Mouse (Mus musculus) left cerebral cortex, adult 9 months (tissue): ENCODE data around the gene Dync1h1.
A peak's percentile ranks its signal among the peaks of the same experiment; 100 is the strongest.
"Not testable (repeated sequence)": the region's sequence is repeated elsewhere in the genome, so short reads cannot be mapped to it uniquely, and the experiment has no call there.

ENCODE experiments used
- DNase-seq, 2 experiments: peaks; one replicate each; pipeline ENCODE4 v3.0.0; 2022; ENCODE audit warnings: low spot score in 2 of 2

The Dync1h1 gene

DNA sequence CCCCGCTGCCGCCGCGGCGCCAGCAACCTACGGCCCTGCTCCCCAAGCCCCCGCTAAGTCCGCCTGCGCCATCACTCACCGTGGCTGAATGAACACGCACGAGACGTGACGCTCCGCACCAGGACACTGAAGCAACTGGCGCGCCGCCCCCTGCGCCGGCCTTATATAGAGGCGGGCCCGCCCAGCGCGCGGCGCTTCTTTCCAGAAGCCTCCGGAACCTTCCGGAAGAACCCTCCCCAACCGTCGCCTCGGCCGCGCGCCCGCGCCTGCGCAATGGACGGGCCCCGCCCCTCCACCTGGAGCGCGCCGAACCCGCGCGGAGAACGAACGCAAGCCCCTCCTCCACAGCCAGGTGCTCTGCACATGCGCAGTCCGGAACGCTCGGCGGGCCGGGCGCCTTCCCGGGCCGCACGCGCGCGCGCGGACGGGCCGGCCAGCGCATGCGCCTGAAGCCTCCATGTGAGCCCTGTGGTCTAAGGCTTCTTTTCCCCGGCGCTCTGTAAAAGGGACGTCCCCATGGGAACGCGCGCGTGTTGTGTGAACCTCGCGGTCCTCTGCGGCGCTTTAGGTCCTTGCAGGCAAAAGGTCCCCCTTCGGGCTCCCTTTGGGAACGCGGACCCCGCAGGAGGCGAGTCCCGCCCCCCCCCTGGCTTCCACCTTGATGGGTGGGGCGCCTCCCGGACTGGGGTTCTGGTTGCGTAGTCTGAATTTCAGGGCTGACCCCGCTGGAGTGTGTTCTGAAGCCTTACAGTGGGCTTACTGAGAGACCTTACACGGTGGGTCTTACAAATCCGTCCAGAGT, 95.1 kb downstream of the Dync1h1 start:
- peak; percentile 94 to 97 for DNase-seq

DNA sequence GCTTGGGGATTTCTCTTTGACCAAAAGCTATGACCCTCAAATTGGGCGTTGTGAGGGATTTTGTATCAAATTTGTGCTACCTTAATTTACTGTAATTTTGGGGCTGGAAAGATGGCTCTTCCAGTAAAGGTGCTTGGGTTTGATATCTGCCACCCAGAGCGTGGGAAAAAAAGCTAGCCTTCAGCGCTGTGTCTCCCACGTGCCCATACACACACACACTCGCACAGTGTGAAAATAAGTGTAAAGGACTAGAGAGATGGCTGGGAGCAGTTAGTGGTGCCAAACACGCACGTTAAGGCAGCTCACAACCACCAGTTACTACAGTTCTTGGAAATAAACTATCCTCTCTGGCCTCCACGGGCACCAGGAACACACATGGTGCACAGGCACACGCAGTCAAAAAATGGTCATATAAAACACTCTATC, 95.7 kb downstream of the Dync1h1 start:
- DNase-seq: no peak

DNA sequence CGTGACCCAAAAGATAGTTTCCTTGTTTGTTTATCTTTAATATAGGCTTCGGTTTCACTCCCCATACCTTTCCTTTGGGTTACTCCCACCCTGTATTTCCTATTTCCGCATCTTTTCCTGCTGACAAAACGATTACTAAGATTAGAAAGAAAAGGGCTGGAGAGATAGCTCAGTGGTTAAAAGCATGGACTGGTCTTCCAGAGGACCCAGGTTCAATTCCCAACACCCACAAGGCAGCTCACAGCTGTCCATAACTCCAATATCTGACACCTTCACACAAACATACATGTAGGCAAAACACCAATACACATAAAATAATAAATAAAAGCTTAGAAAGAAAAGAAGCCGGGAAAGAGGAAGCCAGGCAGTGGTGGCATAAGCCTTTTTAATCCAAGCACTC, 96.2 kb downstream of the Dync1h1 start:
- DNase-seq: no peak

DNA sequence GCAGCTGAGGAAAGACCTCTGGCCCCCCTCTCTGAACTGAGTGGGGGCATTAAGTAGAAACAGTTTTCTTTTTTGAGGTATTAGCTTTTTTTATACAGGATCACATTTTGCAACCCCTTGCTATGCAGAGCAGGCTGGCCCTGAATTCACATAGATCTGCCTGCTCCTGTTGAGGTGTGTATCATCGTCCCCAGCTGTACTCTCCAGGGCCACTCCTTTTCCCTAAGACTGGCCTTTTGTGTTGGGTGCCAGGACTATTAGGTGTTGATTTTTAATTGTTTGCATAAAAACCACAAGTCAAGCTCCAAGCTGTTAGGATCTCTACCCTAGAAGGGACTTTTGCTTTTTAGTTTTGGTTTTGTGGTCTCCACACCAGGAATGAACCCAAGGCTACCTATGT, 96.8 kb downstream of the Dync1h1 start:
- no peak for DNase-seq

DNA sequence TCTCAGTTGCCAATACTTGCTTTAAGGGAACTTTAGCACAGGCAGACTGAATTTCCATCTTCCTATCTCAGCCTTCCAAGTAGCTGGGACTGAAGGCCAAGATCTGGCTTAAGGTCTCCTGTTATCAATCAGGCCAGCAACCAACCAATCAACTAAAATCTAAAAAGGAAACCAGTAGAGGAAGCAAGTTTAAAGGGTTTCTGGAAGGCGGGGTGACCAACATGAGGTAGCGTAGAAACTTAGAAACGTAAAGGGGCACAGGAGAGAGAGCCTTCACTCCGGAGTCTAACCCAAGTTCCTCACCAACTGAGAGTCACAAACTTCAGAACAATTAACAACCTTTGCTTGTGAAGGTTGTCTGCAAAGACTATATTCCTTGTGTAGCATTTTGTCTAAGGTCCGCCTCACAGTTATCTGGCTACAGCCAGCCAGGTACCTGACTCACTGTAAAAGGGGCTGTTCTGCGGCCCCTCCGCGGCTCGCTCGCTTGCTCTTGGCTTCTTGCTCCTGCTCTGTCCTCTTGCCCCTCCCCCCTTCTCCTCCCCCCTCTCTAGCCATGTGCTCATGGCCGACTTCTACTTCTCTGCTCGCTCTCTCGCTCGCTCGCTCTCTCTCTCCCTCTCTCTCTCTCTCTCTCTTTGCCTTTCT, 97.4 kb downstream of the Dync1h1 start:
- no peak for DNase-seq

DNA sequence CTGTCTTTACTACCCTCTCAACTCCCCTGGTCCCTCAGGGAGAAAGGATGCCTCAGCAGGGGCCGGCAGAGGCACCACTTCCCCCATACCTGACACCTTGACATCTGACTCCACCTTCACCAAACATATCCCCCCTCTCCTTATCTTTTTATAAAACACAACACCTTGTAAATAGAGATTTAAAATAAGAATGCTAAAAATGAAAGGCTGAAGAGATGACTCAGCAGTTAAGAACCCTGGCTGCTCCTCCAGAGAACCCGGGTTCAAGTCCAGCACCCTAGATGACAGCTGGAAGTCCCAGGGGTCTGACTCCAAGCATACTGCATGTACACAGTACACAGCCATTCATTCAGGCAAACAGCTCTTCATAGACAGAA, 97.9 kb downstream of the Dync1h1 start:
- no peak for DNase-seq

DNA sequence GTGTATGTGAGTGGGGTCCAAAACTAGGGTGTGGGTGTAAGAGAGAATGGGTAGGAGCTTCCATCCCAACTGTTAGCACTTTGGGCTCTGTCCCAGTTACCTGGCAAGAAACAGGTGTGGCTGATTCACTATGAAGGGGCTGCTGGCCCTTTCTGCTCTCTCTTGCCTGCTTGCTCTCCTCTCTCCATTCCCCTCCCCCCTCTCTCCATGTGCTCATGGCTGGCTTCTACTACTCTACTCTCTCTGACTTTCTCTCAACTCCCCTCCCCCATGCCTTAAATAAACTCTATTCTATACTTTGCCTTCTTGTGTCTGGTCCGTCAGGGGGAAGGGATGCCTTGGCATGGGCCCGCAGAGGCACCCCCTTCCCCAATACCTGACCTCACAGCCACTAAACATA, 99.5 kb downstream of the Dync1h1 start:
- no peak for DNase-seq

DNA sequence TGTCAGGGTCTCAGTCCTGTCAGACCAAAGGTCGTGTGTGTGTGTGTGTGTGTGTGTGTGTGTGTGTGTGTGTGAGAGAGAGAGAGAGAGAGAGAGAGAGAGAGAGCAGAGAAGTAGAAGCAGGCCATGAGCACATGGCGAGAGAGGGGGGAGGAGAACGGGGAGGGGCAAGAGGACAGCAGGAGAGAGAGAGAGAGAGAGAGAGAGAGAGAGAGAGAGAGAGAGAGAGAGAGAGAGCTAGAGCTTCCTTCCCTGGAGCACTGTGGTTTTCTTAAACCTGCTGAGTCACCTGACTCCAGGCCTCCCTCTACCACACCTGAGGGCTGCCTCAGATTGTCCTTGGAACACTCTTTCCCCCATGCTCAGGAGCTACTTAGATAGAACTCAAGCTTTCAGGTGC, 100.1 kb downstream of the Dync1h1 start:
- DNase-seq: not testable (repeated sequence)

DNA sequence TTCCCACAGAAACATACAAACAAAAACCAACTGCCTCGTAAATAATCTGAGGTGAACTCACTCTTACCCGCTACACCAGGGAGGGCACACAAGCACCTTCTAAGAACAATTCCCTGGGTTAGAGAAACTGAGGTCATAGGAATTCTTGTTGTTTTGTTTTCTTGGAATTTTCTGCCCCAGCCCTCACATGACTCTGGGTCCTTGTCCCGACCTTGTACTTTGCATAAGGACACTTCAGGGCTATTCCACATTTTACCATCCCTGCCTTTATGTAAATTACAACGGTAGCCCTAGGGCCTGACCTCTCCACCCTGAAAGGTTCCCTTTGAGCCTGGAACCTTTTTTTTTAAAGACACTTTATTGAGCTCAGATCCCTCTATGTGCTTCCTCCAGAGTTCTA, 101.3 kb downstream of the Dync1h1 start, which contains the start of gene Hsp90aa1:
Gene Hsp90aa1, minus strand, starts transcription at position 173 of the 400 bp plus-strand sequence.
- DNase-seq: no peak

DNA sequence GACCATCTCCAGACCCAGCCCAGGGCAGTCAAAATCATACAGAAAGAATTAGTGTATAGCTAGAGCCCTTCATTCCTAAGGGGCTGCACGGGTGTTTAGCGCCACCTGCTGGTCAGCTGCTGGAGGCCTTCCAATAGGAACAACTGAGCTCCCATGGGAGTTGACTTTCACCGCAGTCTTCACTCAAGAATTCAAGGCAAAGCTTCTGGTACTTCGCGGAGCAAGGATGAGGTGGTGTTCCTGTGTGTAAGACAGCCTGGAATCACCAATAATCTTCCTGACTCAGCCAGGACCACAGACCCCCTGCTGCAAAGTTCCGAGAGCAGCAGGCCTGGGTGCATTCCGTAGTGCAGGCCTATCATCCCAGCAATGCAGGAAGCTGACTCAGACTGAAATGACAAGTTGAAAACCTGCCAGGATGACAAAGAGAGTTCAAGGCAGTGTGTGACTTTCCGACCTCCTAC, 101.8 kb downstream of the Dync1h1 start:
- DNase-seq: peak in 1 of 2 experiments; percentile 88

DNA sequence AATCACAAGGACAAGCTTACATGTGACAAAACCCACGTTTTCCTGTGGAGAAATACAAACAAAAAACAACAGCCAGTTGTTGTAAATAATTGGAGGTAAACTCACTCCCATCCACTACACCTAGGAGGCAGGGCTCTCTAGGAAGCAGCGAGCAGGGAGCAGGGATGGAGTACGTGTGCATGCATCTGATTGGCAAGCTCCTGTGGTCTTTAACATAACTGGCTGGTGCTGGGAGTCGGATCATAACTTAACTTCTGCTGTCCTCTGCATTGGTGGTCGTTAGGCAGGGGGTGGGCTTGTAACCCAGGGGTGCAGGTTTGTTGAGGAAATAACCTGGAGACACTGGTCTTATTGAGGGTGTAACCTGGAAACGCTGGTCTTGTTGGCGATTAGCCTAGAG, 102.4 kb downstream of the Dync1h1 start:
- no peak for DNase-seq

DNA sequence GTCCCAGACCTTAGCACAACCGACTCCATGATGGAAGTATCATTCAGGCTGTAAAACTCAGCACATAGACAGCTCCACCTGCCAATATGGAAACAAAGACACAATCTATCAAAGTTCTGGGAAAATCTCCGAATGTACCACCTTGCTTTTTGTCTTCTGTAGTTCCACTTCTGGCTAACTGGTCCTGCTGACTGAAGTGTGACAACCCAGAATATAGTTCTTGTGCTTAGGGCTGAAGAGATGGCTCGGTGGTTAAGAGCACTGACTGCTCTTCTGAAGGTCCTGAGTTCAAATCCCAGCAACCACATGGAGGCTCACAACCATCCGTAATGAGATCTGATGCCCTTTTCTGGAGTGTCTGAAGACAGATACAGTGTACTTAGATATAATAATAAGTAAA, 104.2 kb downstream of the Dync1h1 start:
- DNase-seq: not testable (repeated sequence)

DNA sequence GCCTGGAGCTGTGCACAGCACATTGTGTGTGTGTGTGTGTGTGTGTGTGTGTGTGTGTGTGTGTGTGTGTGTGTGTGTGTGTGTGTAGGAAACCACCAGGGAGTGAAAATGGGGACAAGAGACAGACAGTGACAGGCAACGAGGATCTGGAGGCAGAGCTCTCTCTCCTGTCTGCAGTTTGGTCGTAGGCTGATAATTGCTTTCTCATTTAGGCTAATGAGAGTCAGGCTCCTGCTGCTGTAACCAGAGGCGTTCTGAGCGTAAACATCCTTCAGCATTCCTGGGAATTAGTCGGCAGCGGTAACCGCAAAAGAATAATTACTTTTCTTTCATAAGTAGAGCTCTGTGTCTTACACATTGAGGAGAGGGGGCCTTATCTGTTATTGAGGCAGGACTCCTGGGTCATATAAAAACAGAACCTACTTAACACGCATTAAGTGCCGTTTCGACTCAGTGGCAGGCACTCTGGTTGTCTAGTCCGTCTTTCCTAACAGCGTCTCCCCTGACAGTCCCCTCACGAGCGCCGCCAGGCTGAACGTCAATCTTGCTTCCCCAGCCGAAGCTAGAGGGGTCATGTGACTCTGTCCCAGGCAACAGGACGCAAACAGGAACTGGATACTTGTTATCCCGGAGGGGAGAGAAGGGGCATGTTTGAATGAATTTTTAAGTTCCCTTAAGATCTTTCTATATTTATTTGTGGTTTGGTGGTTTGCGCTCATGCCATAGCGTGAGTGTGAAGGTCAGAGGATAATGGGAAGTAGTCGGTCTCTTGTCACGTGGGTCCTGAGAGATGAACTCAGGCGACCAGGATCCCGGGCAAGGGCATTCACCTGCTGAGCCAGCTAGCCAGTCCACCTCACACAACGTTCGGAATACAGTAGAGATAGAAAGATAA, 105.3 kb downstream of the Dync1h1 start:
- no peak for DNase-seq

DNA sequence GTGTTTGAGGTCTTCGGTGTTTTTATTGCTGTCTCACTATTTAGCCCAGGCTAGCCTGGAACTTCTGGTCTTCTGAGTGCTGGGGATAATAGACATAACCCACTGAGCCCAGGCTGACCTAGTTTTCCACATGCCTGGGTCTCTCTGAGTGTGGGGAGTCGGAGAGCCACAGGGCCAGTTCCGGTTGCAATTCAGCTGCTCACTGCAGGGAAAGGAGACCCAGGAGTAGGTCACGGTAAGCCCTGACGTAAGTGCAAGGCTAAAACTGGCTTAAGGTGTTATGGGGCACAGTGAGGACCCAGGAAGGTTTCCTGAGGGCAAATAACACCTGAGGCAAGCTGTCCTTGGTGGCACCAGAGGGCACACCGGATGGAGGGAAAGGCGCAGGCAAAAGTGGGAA, 106.2 kb downstream of the Dync1h1 start:
- no peak for DNase-seq

DNA sequence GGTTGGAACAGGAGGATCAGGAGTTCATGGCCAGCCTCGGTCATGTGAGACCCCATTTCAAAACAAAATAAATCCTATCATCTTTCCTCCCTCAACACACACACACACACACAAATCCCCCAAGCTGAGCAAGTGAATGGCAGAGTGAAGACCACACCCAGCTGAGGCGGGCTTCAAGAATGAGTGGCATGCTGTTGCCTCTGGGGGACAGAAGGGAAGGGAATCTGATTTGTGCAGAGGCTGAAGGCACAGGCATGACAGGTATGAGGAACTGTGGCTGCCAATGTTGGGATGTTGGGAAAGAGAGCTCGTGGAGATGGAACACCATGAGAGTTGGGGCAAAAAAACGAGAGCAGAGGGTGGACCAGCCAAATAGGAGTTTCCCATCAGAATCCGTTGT, 110.0 kb downstream of the Dync1h1 start:
- DNase-seq: no peak

DNA sequence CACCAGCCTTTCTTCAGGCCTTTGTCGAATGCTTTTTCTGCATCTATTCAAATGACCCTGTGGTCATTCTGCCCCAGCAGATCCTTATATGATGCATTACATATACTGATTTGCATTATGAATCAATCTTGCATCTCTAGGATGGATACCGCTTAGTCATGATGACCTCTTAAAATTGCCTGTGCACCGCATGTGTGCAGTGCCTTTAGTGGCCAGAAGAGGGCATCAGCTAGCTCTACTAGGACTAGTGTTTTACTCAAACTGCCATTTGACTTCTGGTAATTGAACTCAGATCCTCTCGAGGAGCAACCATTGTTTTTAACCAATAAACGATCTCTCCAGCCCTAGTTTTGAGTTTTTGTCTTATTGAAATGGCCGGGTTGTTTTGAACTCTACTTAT, 112.5 kb downstream of the Dync1h1 start:
- DNase-seq: no peak

DNA sequence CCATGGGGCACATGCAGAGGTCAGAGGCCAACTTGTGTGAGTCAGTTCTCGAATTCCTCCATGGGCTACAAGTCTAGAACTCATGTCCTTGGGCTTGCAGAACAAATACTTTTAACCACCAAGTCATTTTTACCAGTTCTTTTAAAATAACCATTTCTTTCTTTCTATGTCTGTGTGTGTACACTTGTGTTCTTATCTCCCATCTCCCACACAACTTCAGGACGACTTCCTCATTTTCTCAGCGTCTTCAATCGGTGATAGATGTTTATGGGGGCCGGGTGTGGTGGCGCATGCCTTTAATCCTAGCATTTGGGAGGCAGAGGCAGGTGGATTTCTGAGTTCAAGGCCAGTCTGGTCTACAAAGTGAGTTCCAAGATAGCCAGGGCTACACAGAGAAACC, 113.0 kb downstream of the Dync1h1 start:
- no peak for DNase-seq

DNA sequence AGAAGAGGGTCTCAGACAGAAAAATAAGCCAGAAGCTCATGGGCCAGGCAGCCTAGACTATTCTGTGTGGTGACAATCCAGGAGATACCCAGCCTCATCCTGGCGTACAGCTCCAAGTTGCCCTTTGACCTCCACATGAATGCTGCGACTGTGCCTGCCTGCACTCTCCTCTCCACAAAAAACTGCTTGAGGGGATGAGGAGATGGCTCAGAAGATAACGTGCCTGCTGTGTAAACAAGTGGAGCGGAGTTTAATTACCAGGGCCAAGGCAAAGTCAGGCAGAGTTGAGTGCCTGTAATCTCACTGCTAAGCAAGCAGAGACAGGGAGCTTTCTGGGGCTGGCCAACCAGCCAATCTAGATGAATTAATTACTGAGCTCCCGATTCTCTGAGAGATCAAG, 114.8 kb downstream of the Dync1h1 start:
- no peak for DNase-seq
